Mouse (Mus musculus): ENCODE data around the gene Asns.

GRCm38 (mm10) chr6:7737842-7738241 lies 44.8 kb upstream of the Asns start:
- no peak for TF ChIP-seq CTCF (IDR thresholded peaks at IDR 0.05; ENCODE audit: low read depth)
- no peak for TF ChIP-seq EP300 (IDR thresholded peaks at IDR 0.05; ENCODE audit: low read depth)

Data from heart, postnatal 0 days (tissue).